Mouse (Mus musculus): ENCODE results near the gene Efcab1. TPM values are rescaled to one million over a fixed set of nuclear protein-coding genes. Genes with fewer than 3 reads are reported as not detected.
"Not testable (repeated sequence)": the region's sequence is repeated elsewhere in the genome, so short reads cannot be mapped to it uniquely, and the experiment has no call there.

Gene Efcab1
- total and polyA plus RNA-seq, 3 experiments = 0.11 TPM; not detected in 2

DNA sequence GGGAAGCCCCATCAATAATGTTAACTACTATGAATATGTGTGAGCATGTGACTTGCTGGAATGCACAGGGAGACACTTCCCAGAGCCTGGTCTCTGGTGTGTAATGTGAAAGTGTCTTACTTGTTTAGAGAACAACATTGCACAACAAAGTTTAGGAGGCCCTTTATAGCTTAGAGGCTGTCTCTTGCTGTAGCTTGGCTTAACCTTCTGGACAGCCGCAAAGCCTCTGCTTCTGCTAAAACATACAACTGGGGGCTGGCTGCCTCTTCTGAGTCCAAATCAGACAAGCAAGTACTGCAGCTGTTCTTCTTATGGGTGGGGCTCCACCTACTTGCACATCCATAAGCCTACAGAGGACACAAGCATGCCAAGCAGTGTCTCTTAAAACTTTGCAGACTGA, 11.7 kb upstream of the Efcab1 start:
- no peak for ATAC-seq (ENCODE audit: extremely low read depth, insufficient number of reproducible peaks, low FRiP score, poor library complexity, severe bottlenecking)

GRCm38 (mm10) chr16:14895543-14895942, 10.9 kb upstream of the Efcab1 start:
- Histone ChIP-seq H3K4me3 (ENCODE audit: low read depth, low read length) (no peak overlapping the region), H3K27me3 (ENCODE audit: insufficient read depth, low read length) (no peaks in the 10 kb centered on the region), H3K4me1 (ENCODE audit: insufficient read depth, low read depth, low read length) (no peaks in the 10 kb centered on the region), H3K9me3 (replicated peaks) (no peaks in the 10 kb centered on the region), H3K36me3 (replicated peaks) (no peaks in the 10 kb centered on the region)
- DNase-seq (ENCODE audit: low spot score) = no peak
- no peak for TF ChIP-seq GATA2 (IDR thresholded peaks at IDR 0.05; ENCODE audit: borderline replicate concordance, low read depth, low read length)
- TF ChIP-seq CTCF (IDR thresholded peaks at IDR 0.05; ENCODE audit: low read depth, low read length) = no peak
- no peak for TF ChIP-seq GATA1 (IDR thresholded peaks at IDR 0.05; ENCODE audit: borderline replicate concordance, low read length)
- TF ChIP-seq TAL1 (conservative IDR thresholded peaks at IDR 0.05; ENCODE audit: low read depth, low read length) = no peak
- TF ChIP-seq POLR2AphosphoS5 (IDR thresholded peaks at IDR 0.05; ENCODE audit: insufficient replicate concordance, low read depth, low read length) = no peak
- no peak for ATAC-seq (ENCODE audit: extremely low read depth, insufficient number of reproducible peaks, low FRiP score, poor library complexity, severe bottlenecking)

More for the DNA sequence above, 11.7 kb upstream of the Efcab1 start:
- Histone ChIP-seq H3K27me3 (ENCODE audit: insufficient read depth, low read length) (no peaks in the 10 kb centered on the region), H3K4me3 (ENCODE audit: low read depth, low read length) (no peak overlapping the region), H3K36me3 (replicated peaks) (no peaks in the 10 kb centered on the region), H3K9me3 (replicated peaks) (no peaks in the 10 kb centered on the region), H3K4me1 (ENCODE audit: insufficient read depth, low read depth, low read length) (no peaks in the 10 kb centered on the region)
- no peak for DNase-seq (ENCODE audit: low spot score)
- TF ChIP-seq TAL1 (conservative IDR thresholded peaks at IDR 0.05; ENCODE audit: low read depth, low read length) = no peak
- no peak for TF ChIP-seq CTCF (IDR thresholded peaks at IDR 0.05; ENCODE audit: low read depth, low read length)
- TF ChIP-seq GATA2 (IDR thresholded peaks at IDR 0.05; ENCODE audit: borderline replicate concordance, low read depth, low read length) = no peak
- no peak for TF ChIP-seq POLR2AphosphoS5 (IDR thresholded peaks at IDR 0.05; ENCODE audit: insufficient replicate concordance, low read depth, low read length)
- TF ChIP-seq GATA1 (IDR thresholded peaks at IDR 0.05; ENCODE audit: borderline replicate concordance, low read length) = no peak

GRCm38 (mm10) chr16:14930711-14931110, 24.3 kb downstream of the Efcab1 start:
- not testable (repeated sequence) for ATAC-seq (ENCODE audit: extremely low read depth, insufficient number of reproducible peaks, low FRiP score, poor library complexity, severe bottlenecking); H3K36me3 ChIP-seq (replicated peaks); H3K27me3 ChIP-seq (ENCODE audit: insufficient read depth, low read length); H3K4me1 ChIP-seq (ENCODE audit: insufficient read depth, low read depth, low read length); H3K9me3 ChIP-seq (replicated peaks); DNase-seq (ENCODE audit: low spot score); H3K4me3 ChIP-seq (ENCODE audit: low read depth, low read length)

DNA sequence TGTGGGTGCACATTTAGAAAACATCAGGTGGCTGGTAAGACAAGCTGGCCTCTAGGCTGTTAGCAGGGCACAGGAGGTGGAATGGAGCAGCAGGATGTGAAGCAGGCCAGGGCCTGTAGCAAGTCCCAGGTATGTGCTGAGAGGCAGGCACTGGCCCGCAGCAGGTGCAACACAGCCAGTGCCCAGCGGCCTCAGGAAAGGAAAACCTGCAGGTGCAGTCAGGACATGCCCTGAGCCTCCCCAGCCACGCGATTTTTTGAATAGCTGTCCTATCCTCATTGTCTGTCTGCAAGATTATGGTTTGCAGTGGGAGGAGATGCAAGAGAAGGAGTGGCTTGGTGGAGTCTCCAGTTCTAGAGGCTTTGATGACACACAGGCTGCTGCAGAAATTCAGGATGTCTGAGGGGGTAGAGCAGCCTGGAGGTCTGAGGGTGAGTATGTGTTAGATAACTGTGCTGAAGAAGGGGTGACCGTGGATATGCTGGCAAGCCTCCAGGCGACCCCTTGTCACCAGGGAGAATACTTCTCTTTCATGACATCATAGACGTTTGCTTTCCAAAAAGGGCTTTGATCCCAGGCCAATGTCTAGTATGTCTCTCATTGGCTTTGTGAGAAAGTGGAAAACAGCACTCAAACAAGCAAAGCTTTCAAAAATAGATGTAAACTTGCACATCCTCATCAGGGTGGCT, 30.2 kb downstream of the Efcab1 start:
- H3K36me3 ChIP-seq (replicated peaks); H3K27me3 ChIP-seq (ENCODE audit: insufficient read depth, low read length); H3K4me1 ChIP-seq (ENCODE audit: insufficient read depth, low read depth, low read length); H3K9me3 ChIP-seq (replicated peaks); ATAC-seq (ENCODE audit: extremely low read depth, insufficient number of reproducible peaks, low FRiP score, poor library complexity, severe bottlenecking); DNase-seq (ENCODE audit: low spot score); H3K4me3 ChIP-seq (ENCODE audit: low read depth, low read length): not testable (repeated sequence)

- no peaks in the 10 kb centered on the region for H3K36me3 ChIP-seq (replicated peaks)
- TF ChIP-seq GATA2 (IDR thresholded peaks at IDR 0.05; ENCODE audit: borderline replicate concordance, low read depth, low read length) = no peak
- DNase-seq (ENCODE audit: low spot score) (no peak), ATAC-seq (ENCODE audit: extremely low read depth, insufficient number of reproducible peaks, low FRiP score, poor library complexity, severe bottlenecking) (no peak)
- H3K4me1 ChIP-seq (ENCODE audit: insufficient read depth, low read depth, low read length) = no peaks in the 10 kb centered on the region
- H3K27me3 ChIP-seq (ENCODE audit: insufficient read depth, low read length) = no peaks in the 10 kb centered on the region
- H3K9me3 ChIP-seq (replicated peaks) = no peaks in the 10 kb centered on the region
- H3K4me3 ChIP-seq (ENCODE audit: low read depth, low read length) = no peak overlapping the region
Observed at GRCm38 (mm10) chr16:14939552-14939951, 33.1 kb downstream of the Efcab1 start.

DNA sequence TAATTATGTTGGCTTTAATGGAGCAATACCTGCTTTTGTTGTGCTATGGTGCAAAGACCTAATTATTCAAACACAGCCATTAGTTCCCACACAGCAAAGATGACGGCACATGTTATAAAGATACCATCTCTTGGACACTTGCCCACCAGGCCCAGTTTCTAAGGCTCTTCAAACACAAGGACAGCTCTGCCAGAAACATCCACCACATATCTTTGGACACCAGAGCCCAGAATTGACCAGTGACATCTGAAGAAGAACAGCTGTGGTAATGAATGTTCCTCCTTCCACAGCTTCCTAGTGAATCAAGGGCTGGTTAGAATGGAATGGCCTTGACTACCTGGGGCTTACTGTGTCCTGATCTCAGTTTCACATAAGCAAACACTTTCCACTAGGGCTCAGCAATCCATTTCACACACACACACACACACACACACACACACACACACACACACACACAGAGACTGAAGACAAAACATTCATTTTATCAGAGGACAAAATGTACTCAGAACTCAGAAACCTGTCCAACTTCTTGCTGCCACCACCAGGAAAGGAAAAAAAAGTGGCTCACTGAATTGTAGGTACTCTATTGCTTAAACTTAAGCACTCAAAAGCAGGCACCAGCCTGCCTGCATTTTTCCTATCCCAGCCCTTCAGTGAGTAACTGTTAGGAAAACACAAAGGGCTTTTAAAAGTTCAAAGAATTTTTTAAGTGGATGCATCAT, 33.7 kb downstream of the Efcab1 start:
- ATAC-seq (ENCODE audit: extremely low read depth, insufficient number of reproducible peaks, low FRiP score, poor library complexity, severe bottlenecking) (no peak), DNase-seq (ENCODE audit: low spot score) (no peak)
- Histone ChIP-seq H3K27me3 (ENCODE audit: insufficient read depth, low read length) (no peaks in the 10 kb centered on the region), H3K4me3 (ENCODE audit: low read depth, low read length) (no peak overlapping the region), H3K9me3 (replicated peaks) (no peaks in the 10 kb centered on the region), H3K4me1 (ENCODE audit: insufficient read depth, low read depth, low read length) (no peaks in the 10 kb centered on the region), H3K36me3 (replicated peaks) (no peaks in the 10 kb centered on the region)
- TF ChIP-seq GATA1 (IDR thresholded peaks at IDR 0.05; ENCODE audit: borderline replicate concordance, low read length) (no peak), TAL1 (conservative IDR thresholded peaks at IDR 0.05; ENCODE audit: low read depth, low read length) (no peak), GATA2 (IDR thresholded peaks at IDR 0.05; ENCODE audit: borderline replicate concordance, low read depth, low read length) (no peak), POLR2AphosphoS5 (IDR thresholded peaks at IDR 0.05; ENCODE audit: insufficient replicate concordance, low read depth, low read length) (no peak), CTCF (IDR thresholded peaks at IDR 0.05; ENCODE audit: low read depth, low read length) (no peak)

DNA sequence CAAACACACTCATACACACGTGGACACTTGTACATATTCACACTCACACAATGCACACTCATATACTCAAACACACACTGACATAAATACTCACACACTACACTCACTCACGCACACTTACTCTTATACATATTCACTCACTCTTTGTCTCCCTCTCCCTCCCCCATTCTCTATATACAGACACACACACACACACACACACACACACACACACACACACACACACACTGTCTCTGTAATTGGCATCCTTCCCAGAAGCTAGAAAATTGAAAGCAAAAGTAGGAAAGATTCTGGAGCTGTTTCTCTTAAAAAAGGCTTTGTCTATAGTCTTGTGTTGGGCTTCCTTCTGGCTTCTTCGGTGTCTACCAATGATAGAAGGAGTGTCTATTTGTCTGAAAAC, 34.5 kb downstream of the Efcab1 start:
- no peak for TF ChIP-seq POLR2AphosphoS5 (IDR thresholded peaks at IDR 0.05; ENCODE audit: insufficient replicate concordance, low read depth, low read length)
- TF ChIP-seq GATA1 (IDR thresholded peaks at IDR 0.05; ENCODE audit: borderline replicate concordance, low read length) = no peak
- TF ChIP-seq GATA2 (IDR thresholded peaks at IDR 0.05; ENCODE audit: borderline replicate concordance, low read depth, low read length) = no peak
- no peak for TF ChIP-seq CTCF (IDR thresholded peaks at IDR 0.05; ENCODE audit: low read depth, low read length)
- TF ChIP-seq TAL1 (conservative IDR thresholded peaks at IDR 0.05; ENCODE audit: low read depth, low read length) = no peak
- no peaks in the 10 kb centered on the region for H3K27me3 ChIP-seq (ENCODE audit: insufficient read depth, low read length)
- ATAC-seq (ENCODE audit: extremely low read depth, insufficient number of reproducible peaks, low FRiP score, poor library complexity, severe bottlenecking) (no peak), DNase-seq (ENCODE audit: low spot score) (no peak)
- H3K4me3 ChIP-seq (ENCODE audit: low read depth, low read length) = no peak overlapping the region
- H3K9me3 ChIP-seq (replicated peaks) = no peaks in the 10 kb centered on the region
- H3K4me1 ChIP-seq (ENCODE audit: insufficient read depth, low read depth, low read length) = no peaks in the 10 kb centered on the region
- no peaks in the 10 kb centered on the region for H3K36me3 ChIP-seq (replicated peaks)

Data from G1E (cell line).